Mouse (Mus musculus): ENCODE data around the gene Macf1.
A peak's percentile ranks its signal among the peaks of the same experiment; 100 is the strongest.

Gene Macf1

GRCm38 (mm10) chr4:123431936-123432335 is 252.2 kb downstream of the Macf1 start:
- no peak for DNase-seq

GRCm38 (mm10) chr4:123427900-123428684 is 256.1 kb downstream of the Macf1 start:
- no peak for DNase-seq

GRCm38 (mm10) chr4:123427271-123427899 is 256.8 kb downstream of the Macf1 start:
- DNase-seq, result no peak

GRCm38 (mm10) chr4:123426429-123427080 is 257.6 kb downstream of the Macf1 start:
- no peak for DNase-seq

- no peak for DNase-seq
These were observed 258.4 kb downstream of the Macf1 start for GRCm38 (mm10) chr4:123425672-123426272.

- peak; percentile 33 to 64 for DNase-seq
These were observed 260.1 kb downstream of the Macf1 start for GRCm38 (mm10) chr4:123424050-123424449.

- peak; percentile 32 to 66 for DNase-seq
These were observed 261.3 kb downstream of the Macf1 start for GRCm38 (mm10) chr4:123422828-123423227.

- no peak for DNase-seq
These were observed 266.1 kb downstream of the Macf1 start for GRCm38 (mm10) chr4:123418032-123418431.

- DNase-seq, result no peak
These were observed 266.7 kb downstream of the Macf1 start for GRCm38 (mm10) chr4:123417478-123417877.

GRCm38 (mm10) chr4:123416829-123417228 is 267.3 kb downstream of the Macf1 start:
- DNase-seq, result no peak

- no peak for DNase-seq
These were observed 268.6 kb downstream of the Macf1 start for GRCm38 (mm10) chr4:123415566-123415965.

- DNase-seq, result no peak
These were observed 270.3 kb downstream of the Macf1 start for GRCm38 (mm10) chr4:123413876-123414275.

GRCm38 (mm10) chr4:123412981-123413380 is 271.2 kb downstream of the Macf1 start:
- no peak for DNase-seq

GRCm38 (mm10) chr4:123412528-123412878 is 271.7 kb downstream of the Macf1 start:
- peak in 1 of 2 experiments; percentile 51 for DNase-seq

- DNase-seq, result peak; percentile 94 to 95
These were observed 272.2 kb downstream of the Macf1 start for GRCm38 (mm10) chr4:123411732-123412527.

- DNase-seq, result peak; percentile 45 to 72
These were observed 273.0 kb downstream of the Macf1 start for GRCm38 (mm10) chr4:123411006-123411731.

GRCm38 (mm10) chr4:123409752-123410151 is 274.4 kb downstream of the Macf1 start:
- DNase-seq, result peak; percentile 49 to 59

GRCm38 (mm10) chr4:123409034-123409692 is 275.0 kb downstream of the Macf1 start:
- no peak for DNase-seq

GRCm38 (mm10) chr4:123407792-123408191 is 276.4 kb downstream of the Macf1 start:
- no peak for DNase-seq

GRCm38 (mm10) chr4:123404056-123404455 is 280.1 kb downstream of the Macf1 start:
- peak in 1 of 2 experiments; percentile 37 for DNase-seq

- no peak for DNase-seq
These were observed 281.9 kb downstream of the Macf1 start for GRCm38 (mm10) chr4:123402244-123402643.
